Mouse (Mus musculus): ENCODE measurements around the gene Pik3ap1. TPM values are rescaled to one million over a fixed set of nuclear protein-coding genes. Genes with fewer than 3 reads are reported as not detected.
A peak's percentile ranks its signal among the peaks of the same experiment; 100 is the strongest.

Pik3ap1 gene
- total RNA-seq, 2 experiments from 2014 or later = 23.5 to 26.5 TPM

DNA sequence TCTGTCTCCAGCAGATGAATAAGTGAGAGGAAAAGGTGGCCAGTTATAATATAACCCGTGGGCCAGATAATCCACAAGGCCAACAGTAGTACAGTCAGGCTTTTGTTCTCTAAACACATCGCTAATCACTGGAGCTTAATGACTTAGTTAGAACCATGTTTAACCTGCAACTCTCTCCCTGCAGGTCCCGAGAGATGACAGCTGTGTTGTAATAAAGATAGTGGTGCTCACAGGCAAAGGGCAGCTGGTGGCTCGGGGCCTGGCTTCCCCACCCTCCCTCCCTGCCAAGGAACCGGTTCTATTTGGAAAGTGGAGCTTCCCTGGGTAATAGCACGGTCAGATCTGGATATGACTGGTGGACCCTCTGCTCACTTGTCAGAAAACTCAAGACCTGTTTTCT is 100.4 kb downstream of the Pik3ap1 start:
- no peak for ATAC-seq (replicated peaks; ENCODE audit: poor library complexity)

DNA sequence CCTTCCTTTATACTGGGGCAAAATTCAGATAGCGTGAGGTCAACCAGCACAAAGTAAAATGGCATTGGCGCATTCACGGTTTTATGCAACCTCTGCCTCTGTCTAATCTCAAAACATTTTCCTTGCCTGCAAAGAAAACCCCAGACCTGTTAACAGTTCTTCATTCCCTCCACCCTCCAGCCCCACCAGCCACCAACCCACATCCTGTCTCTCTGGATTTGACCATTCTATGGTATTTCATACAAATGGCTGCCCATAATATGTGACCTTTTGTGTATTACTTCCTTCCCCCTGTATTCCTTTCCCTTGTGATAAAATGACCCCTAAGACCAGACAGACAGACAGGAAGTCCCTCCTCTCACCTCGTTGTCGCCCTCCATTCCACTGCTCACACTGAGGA is 102.2 kb downstream of the Pik3ap1 start:
- peak; percentile 68 for ATAC-seq (replicated peaks; ENCODE audit: poor library complexity)

DNA sequence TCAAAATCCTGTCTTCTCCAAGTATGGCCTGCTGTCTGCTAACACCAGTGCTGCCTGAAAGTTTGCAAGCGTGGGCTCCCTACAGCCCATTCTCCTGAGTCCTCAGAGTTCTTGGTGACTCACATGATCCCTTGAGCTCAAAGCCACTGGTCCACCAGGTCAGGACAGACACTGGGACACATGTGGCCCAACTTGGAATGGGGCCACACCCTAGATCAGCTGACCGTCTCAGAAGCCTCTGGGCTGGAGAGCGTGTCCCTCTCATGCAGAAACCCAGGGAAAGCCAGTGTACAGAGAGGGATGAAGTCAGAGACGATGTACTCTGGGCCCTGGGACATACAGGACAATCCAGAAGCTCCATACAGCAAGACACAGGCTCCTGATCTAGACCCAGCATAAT is 102.7 kb downstream of the Pik3ap1 start:
- ATAC-seq (replicated peaks; ENCODE audit: poor library complexity) = no peak

DNA sequence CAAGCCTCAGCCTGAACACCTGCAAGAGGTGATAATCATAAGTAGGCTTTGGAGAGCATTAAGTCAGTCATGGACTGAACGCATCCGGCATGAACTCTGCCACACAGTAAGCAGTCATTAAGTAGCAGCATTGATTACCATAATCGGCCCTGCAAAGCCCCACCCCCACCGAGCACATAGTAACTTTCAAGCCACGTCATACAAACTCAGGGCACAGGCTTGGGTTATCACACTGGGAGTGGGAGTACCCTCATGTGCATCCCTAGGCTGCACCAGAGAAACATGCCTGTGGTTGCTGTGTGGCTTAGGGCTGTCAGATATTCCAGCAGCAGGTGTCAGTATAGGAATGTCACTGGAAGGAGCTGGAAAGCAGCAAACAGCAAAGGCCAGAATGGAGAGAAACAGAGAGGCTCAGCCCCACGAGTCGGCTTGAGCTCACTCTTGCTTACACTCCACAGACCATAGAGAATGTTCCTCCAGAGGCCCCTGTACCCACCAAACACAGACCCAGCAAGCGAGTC is 105.1 kb downstream of the Pik3ap1 start:
- ATAC-seq (replicated peaks; ENCODE audit: poor library complexity) = no peak

DNA sequence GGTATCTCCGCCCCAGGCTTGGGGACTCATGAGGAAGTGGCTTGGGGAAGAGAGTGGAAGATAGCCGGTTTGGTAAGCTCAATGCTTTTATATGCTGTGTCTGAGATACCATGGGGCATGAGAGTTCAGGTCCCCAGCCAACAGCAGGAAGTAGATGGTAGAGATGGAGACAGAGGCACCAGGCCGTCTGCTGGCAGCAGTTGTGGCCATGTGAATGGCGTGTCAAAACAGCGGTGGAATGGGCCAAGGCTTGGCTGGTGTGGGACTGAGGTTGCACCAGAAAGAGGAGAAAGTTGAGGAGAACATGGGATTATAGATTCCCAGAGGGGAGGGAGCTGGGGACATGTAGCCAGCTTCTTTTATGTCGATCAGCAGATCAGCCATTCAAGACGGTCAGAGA is 106.3 kb downstream of the Pik3ap1 start:
- ATAC-seq (replicated peaks; ENCODE audit: poor library complexity) = no peak

DNA sequence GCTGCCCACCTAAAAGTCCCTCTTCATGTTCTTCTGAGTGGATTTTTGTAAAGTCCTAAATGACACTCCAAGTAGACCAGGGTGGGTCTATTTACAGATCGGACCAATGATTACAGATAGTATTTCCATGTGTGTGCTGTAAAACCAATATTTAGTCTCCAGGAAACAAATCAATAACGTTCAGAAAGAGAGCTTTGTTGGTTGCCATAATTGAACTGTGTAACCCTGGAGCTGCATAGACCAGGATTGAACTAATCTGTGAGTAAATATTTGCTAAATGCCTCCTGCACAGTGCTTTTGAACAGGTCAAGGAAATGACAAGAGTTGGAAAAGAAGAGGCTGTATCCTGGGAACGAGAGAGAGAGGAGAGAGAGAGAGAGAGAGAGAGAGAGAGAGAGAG is 109.3 kb downstream of the Pik3ap1 start:
- no peak for ATAC-seq (replicated peaks; ENCODE audit: poor library complexity)

DNA sequence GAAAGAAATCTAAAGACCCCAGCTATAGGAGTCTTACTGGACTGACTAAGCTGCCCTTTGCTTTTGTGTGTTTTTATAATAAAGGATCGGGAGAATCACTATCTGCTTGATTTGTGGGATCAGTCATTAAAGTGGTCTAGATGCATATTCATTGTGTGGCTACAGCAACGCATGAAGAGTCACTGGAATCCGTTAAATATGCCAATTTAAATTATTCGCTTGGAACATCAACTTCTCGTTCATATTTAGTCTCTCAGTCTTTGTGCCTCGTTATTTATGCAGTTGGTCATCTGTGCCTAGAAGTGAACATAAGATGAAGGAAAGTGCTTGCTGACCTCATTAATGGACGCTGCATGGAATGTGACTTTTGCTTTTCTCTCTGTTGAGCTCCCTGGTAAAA is 114.0 kb downstream of the Pik3ap1 start:
- ATAC-seq (replicated peaks; ENCODE audit: poor library complexity) = no peak

DNA sequence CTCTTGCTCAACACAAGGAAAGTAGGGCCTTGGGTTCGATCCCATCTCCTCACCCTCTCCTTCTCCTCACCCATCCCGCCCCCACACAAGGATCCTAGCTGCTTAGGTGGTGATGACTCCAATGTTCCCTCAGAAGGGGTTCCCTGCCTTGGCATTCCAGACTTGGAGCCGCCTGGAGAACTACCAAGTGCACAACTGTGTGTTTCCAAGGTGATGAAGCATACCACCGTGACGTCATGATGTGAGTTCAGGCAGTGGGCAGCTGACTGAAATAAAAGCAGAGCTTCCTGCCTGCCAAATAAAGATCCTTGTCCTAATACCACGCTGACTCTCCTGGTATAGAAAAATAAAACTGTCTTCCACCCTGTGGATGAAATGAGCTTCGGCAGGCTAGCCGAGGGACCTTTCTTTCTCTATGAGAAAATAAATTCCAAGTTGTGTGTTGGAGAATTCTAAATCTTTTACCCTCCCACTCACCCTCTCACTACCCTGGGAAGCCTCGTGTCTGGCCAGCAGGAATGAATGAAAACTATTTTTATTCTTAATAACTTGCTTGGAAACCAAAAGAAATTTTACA is 114.7 kb downstream of the Pik3ap1 start:
- ATAC-seq (replicated peaks; ENCODE audit: poor library complexity) = no peak

DNA sequence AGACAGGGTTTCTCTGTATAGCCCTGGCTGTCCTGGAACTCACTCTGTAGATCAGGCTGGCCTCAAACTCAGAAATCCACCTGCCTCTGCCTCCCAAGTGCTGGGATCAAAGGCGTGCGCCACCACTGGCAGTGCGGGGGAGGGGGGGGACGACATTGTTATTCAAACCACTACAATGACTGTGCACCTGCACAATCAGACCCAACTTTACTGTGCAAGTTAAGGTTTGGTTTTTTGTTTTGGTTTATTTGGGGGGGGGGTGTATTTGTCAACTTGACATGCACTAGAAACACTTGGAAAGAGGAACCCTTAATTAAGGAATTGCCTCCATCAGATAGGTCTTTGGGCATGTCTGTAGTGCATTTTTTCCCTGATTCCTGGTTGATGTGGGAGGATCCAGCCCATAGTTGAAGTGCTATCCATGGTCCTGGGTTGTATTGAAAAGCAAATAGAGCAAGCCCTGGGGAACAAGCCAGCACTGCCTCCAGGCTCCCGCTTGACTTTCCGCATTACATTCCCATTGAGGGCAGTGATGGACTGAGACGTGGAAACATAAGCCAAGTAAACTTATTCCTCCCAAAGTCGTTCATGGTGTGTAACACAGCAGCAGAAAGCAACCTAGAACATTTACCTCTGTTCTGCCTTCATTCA is 118.5 kb downstream of the Pik3ap1 start:
- no peak for ATAC-seq (replicated peaks; ENCODE audit: poor library complexity)

DNA sequence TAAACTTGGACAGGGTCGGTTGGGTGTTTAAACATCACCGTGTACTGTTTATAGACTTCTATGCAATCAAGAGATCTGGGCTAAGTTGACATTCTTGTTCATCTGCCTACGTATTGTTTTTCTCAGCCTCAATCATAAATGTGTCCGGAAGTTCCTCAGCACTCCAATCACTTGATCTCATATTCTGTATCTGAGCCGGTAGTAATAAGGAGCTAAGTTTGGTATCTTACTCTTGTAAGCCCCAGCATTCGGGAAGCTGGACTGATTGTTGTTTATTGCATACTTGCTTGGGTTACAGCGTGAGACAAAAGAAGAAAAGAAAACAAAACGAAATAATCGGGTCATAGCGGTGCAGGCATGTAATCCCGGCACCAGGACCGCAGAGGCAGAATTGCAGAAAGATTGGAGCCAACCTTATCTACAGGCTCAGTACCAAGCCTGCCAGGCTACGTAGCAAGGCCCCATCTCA is 120.5 kb downstream of the Pik3ap1 start:
- 0 out of 2 replicates have a peak, but pooled peaks have one; percentile 21 for ATAC-seq (replicated peaks; ENCODE audit: poor library complexity)

DNA sequence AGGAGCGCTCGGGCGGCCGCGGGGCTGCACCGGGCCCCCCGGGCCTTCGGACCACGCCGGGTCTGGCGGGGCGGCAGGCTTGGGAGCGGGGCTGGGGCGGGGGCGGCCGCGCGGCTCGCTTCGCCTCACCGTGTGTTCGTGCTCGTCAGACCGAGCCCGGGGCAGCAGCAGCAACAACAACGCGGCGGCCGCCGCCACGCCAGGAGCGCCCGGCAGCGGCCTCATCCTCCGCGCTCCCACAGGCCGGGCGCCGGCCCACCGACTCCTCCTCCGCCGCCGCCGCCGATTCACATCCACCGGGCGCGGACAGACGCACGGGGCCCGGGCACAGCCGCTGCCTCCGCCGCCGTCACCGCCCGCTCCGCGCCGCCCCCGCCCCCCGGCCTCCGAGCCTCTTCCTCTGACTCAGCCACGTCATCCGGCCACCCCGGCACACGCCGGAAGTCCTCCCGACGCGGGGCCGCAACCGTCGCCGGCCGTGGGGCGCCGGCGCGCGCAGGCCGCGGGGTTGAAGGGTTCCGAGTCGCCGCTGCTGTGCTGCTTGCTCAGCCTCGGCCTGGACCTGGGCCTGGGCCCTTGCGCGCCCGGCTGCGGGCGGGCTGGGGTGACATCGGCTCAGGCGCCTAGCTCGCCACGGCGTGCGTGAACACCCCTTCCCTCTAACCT is 121.1 kb downstream of the Pik3ap1 start, which contains the start of gene Tm9sf3:
Gene Tm9sf3 (minus strand): TSS at position 368 of the 666 bp plus-strand sequence.
- ATAC-seq (replicated peaks; ENCODE audit: poor library complexity) = peak; percentile 75

DNA sequence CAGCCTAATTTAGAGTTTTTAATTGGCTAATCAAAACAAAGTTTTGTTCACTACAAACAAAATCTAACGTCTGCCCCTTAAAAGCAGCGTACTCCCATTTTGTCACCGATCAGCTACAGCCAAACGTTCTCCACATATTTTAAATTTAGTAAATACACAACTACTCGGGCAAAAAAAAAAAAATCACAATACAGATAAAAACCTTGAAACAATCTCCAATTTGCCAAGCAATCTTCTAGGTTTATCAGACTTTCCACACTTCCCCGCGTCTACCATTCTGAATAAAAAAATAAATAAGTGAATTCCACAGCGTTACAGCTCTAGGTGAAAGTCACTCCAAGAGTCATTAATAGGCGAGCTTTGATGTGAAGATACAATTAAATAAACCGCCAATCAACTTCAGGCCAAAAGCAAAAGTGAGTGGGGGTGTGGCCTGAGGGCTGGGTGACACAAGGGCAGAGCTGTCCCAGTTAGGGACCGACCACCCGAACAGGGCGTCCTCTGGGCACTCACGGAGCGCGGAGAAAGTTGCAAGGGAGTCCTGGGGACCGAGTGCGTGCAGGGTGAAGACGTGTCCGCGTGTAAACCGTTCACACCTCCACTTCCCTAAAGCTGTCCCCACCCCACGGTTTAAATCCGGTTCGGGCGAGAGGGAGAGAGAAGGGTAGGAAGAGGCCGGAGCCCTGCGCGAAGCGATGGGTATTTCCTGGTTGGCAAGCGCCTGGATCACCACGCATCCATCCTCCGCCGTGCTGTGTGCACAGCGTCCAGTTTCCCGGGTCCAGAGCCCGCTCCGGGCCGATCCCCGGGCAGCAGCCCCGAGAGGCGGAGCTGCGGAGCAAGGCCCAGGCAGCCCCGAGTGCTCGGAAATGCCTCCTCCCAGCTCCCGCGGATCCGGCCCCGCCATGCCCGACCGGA is 121.9 kb downstream of the Pik3ap1 start:
- peak; percentile 59 for ATAC-seq (replicated peaks; ENCODE audit: poor library complexity)

DNA sequence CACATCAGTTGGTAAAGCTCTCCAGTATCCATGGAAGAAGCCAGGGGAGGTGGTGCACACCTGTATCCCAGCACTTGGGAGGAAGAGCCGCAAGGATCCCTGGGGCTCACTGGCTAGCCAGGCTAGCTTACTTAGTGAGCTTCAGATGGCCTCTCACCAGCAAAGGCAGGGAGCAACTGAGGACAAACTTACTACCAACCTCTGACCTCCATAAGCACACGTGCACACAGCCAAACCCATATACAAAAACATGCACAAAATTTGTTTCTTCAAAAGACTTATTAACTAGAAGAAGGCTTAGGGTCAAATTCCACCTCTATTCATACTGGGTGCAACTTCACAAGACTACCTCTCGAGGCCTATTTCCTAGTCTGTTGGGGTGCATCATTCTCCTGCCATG is 124.2 kb downstream of the Pik3ap1 start:
- no peak for ATAC-seq (replicated peaks; ENCODE audit: poor library complexity)

DNA sequence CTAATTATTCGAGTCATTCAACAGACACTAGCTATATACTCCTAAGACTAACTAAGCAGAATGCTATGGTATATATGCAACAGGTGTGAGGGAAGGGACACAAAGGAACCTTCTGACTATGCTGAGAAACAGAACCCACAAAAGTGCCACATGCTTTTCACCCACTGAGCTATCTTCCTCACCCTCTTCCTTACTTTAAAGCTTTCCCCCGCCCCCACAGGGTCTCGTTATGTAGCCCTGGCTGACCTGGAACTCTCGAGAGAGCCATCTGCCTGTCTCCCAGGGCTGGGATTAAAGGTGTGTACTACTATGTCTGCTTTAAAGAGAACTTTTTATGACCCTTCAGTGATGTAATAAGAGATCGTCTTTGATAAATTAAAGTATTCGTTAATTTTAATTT is 125.6 kb downstream of the Pik3ap1 start:
- no peak for ATAC-seq (replicated peaks; ENCODE audit: poor library complexity)

DNA sequence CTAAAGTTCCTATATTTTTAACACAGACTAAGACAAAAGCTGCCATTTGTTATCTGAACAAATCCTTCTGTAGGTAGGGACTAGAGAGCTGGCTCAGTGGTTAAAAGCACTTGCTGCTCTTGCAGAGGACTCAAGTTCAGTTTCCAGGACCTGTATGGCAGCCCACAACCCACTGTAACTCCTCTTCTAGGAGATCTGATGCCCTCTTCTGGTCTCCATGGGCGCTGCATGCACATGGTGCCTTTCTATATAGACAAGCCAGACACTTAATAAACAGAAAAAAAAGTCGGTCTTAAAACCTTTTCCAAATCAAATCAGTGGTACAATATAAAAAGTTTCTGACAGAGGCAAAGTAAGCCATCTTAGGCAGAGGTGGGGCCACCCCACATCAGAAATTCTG is 126.2 kb downstream of the Pik3ap1 start:
- ATAC-seq (replicated peaks; ENCODE audit: poor library complexity) = peak; percentile 61

DNA sequence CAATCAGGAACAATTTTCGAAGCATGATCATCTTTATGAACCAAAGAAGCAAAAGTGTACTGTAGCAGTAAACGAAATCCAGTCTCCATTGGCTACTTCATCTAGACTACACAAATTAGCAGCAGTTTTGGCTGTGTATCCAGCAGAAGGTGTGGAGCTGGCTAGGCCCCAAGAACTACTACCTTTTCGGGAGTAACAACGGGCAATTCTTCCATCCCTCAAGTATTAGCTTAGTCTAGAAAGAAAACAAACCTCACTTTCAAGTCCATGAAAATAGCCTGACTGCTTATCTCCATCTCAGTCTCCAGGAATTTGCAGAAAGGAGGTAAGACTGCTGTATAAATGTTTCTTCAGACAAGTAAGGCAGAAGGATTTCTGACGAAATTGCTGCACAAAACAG is 130.3 kb downstream of the Pik3ap1 start:
- ATAC-seq (replicated peaks; ENCODE audit: poor library complexity) = no peak

DNA sequence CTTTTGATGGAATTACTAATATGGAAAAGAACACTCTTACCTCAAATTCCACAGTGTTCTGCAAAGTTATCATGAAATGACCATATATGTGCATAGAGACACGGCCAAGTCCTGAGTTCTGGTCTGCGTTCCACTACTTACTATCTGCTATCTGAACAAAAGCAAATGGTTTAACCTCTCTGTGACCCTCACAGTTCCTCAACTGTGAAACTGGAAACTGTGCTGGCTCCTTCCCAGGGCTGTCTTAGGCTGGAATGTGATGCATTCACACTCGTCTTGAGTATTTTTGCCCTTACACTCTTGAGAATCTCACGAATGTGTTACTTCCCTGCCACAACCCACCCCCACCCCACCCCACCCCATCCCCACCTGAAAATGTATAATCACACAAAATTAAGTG is 135.9 kb downstream of the Pik3ap1 start:
- no peak for ATAC-seq (replicated peaks; ENCODE audit: poor library complexity)

DNA sequence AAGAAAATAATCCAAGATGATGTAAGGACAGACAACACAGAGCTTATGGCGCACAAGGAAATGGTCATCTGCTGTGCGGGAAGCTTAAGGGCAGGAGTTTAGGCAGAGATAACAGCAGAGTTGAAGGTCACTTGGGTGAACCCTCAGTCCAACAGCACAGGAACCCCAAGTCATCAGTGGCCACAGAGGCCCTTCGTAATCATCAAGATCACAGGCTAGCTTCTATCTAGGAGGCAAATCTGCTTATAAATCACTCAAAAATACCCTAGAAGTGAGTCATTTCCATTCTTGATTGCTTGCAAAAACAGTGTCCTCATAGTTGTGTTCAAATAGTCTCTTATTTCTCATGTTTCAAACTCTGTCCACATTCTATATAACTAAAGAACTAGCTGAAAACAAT is 136.6 kb downstream of the Pik3ap1 start:
- no peak for ATAC-seq (replicated peaks; ENCODE audit: poor library complexity)

DNA sequence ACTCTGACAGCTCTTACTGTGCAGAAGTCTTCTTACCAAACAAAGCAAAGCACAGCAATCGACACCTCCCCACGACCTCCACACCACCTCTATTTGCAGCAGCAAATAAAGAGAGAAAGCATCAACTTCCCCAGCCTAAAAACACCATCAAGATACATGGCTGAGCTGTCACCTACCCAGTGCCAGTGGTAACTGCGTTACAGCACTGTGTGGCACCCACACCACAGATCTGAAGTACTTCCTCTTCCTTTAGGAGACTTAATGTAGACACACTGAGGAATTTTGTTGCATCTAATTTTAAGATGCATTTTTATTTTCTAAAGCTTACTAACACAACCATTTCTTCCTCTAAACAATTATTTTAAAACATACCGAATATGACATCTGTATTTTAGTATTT is 138.6 kb downstream of the Pik3ap1 start:
- ATAC-seq (replicated peaks; ENCODE audit: poor library complexity) = peak; percentile 58

DNA sequence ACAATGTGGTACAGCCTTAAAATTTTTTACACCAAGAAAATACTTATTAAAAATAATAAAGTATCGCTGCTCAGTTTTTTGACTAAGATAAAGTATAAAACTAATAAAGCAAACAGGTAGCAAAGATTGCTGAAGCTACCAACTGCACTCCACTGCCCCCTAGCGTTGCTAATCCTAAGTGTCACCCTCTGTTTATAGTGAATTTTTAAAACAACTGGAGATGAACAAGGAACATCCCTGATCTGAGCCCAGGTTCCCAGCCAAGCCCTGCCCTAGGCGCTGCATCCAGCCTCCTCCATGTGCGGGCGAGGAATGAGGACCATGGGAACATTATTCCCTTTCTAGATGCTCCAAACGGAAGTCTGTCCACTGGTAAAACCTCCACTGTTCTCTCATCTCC is 140.3 kb downstream of the Pik3ap1 start:
- peak; percentile 81 for ATAC-seq (replicated peaks; ENCODE audit: poor library complexity)

DNA sequence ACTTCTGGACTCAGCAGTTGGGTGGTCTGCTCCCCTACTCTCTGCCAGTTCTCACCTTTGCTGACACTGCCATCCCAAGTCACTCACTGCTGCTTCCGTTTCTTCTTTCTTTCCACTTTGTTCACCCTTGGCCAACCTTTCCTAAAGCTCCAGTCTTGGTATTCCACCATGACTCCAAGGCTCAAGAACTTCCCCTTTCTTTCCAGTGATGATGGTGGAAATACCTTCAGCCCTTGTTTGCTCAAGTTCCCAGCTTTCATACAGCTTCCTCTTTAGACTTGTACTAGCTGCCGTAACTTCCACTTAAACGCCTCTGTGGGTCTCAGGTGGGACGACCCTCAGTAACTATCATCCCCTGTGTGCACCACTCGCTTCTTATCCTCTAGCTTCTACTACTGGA is 142.9 kb downstream of the Pik3ap1 start:
- peak; percentile 63 for ATAC-seq (replicated peaks; ENCODE audit: poor library complexity)

All from megakaryocyte progenitor cell, adult 5-6 weeks (primary cell).